Mouse (Mus musculus) CH12.LX (cell line): ENCODE results near the gene Serpinb8. TPM values are rescaled to one million over a fixed set of nuclear protein-coding genes. Genes with fewer than 3 reads are reported as not detected.

Source experiments
- DNase-seq: peaks from one replicate; pipeline ENCODE4 v3.0.0-alpha.2; 2013; ENCODE audit errors: extremely low read depth
- H3K27ac ChIP-seq: 2 replicates; pipeline ENCODE4 v1.5.1; 2012; ENCODE audit warnings: low read depth, mild to moderate bottlenecking, control low read depth, moderate library complexity; ENCODE audit not compliant: insufficient read depth
- H3K27me3 ChIP-seq: replicated peaks from 2 replicates; pipeline ENCODE3; 2012; ENCODE audit warnings: inconsistent platforms
- H3K36me3 ChIP-seq, 2 experiments: replicated peaks in 1 of 2; 2 replicates each; pipeline versions ENCODE3 to v1.6.1; 2012; ENCODE audit warnings: inconsistent platforms in 1 of 2, low read length in 1 of 2, mild to moderate bottlenecking in 1 of 2, mixed read lengths in 1 of 2, moderate library complexity in 1 of 2; ENCODE audit not compliant: control insufficient read depth in 1 of 2, insufficient read depth in 1 of 2
- H3K4me1 ChIP-seq, 2 experiments: 2 replicates each; pipeline ENCODE4 v1.6.1; 2012; ENCODE audit warnings: inconsistent platforms in 1 of 2, moderate library complexity in 1 of 2; ENCODE audit not compliant: insufficient read depth in 2 of 2, control insufficient read depth in 1 of 2
- H3K4me2 ChIP-seq: 2 replicates; pipeline ENCODE4 v1.6.1; 2012; ENCODE audit warnings: low read depth, mild to moderate bottlenecking, control low read depth; ENCODE audit not compliant: poor library complexity, insufficient read depth, severe bottlenecking
- H3K4me3 ChIP-seq, 3 experiments: fragments of 150-350 bp in 1 of 3; sonication (generic) in 1 of 3; replicated peaks in 1 of 3; 2 replicates each; pipeline versions ENCODE3 to v1.5.1; 2011 to 2012; ENCODE audit warnings: low read depth in 2 of 3, low read length in 2 of 3, mild to moderate bottlenecking in 2 of 3, moderate library complexity in 2 of 3, control low read depth in 1 of 3, improper control_type of control experiment in 1 of 3, inconsistent platforms in 1 of 3, mixed read lengths in 1 of 3; ENCODE audit not compliant: poor library complexity in 1 of 3
- H3K79me2 ChIP-seq: replicated peaks from 2 replicates; pipeline ENCODE4 v1.6.1; 2012; ENCODE audit warnings: mild to moderate bottlenecking, moderate library complexity; ENCODE audit not compliant: control insufficient read depth, poor library complexity, insufficient read depth, severe bottlenecking; ENCODE audit errors: extremely low read depth
- H3K9ac ChIP-seq: 2 replicates; pipeline ENCODE4 v1.6.1; 2012; ENCODE audit warnings: low read depth, mild to moderate bottlenecking, control low read depth, moderate library complexity; ENCODE audit not compliant: insufficient read depth
- H3K9me3 ChIP-seq: replicated peaks from 2 replicates; pipeline ENCODE3; 2012; ENCODE audit warnings: low read length, inconsistent platforms, mixed read lengths
- BHLHE40 ChIP-seq: IDR thresholded peaks from 2 replicates; pipeline ENCODE4 v1.6.1; 2011; ENCODE audit warnings: mild to moderate bottlenecking, low read depth, low read length, improper control_type of control experiment
- CHD2 ChIP-seq: IDR thresholded peaks from 2 replicates; pipeline ENCODE4 v1.6.1; 2011; ENCODE audit warnings: low read length, improper control_type of control experiment
- CTCF ChIP-seq, 2 experiments: IDR thresholded peaks in 1 of 2; conservative IDR thresholded peaks in 1 of 2; 2 replicates each; pipeline ENCODE4 v1.5.1; 2011 to 2012; ENCODE audit warnings: low read depth in 2 of 2, low read length in 2 of 2, improper control_type of control experiment in 1 of 2, inconsistent platforms in 1 of 2, mild to moderate bottlenecking in 1 of 2, moderate library complexity in 1 of 2
- E2F4 ChIP-seq: IDR thresholded peaks from 2 replicates; pipeline ENCODE4 v1.6.1; 2011; ENCODE audit warnings: low read depth, low read length, improper control_type of control experiment; ENCODE audit not compliant: insufficient replicate concordance
- ELF1 ChIP-seq: IDR thresholded peaks from 2 replicates; pipeline ENCODE4 v1.6.1; 2014; ENCODE audit warnings: low read depth, mild to moderate bottlenecking, inconsistent platforms, low read length, improper control_type of control experiment
- ETS1 ChIP-seq: conservative IDR thresholded peaks from 2 replicates; pipeline ENCODE4 v1.6.1; 2012; ENCODE audit warnings: low read depth, mild to moderate bottlenecking, inconsistent platforms, low read length, improper control_type of control experiment, moderate library complexity
- HCFC1 ChIP-seq: IDR thresholded peaks from 2 replicates; pipeline ENCODE4 v1.6.1; 2012; ENCODE audit warnings: low read depth, mild to moderate bottlenecking, inconsistent platforms, low read length, improper control_type of control experiment
- JUND ChIP-seq: conservative IDR thresholded peaks from 2 replicates; pipeline ENCODE4 v1.6.1; 2011; ENCODE audit warnings: low read depth, low read length, improper control_type of control experiment
- KAT2A ChIP-seq: IDR thresholded peaks from 2 replicates; pipeline ENCODE4 v1.6.1; 2012; ENCODE audit warnings: low read length, improper control_type of control experiment, inconsistent platforms; ENCODE audit not compliant: insufficient replicate concordance
- MAFK ChIP-seq: IDR thresholded peaks from 2 replicates; pipeline ENCODE4 v1.6.1; 2011; ENCODE audit warnings: low read length, improper control_type of control experiment; ENCODE audit not compliant: insufficient replicate concordance
- MAX ChIP-seq: IDR thresholded peaks from 2 replicates; pipeline ENCODE4 v1.6.1; 2011; ENCODE audit warnings: low read length, improper control_type of control experiment
- NELFE ChIP-seq: IDR thresholded peaks from 2 replicates; pipeline ENCODE4 v1.6.1; 2011; ENCODE audit warnings: low read depth, low read length, improper control_type of control experiment
- PAX5 ChIP-seq: IDR thresholded peaks from 2 replicates; pipeline ENCODE4 v1.6.1; 2012; ENCODE audit warnings: low read length, inconsistent platforms, mixed read lengths
- POLR2A ChIP-seq: IDR thresholded peaks from 2 replicates; pipeline ENCODE4 v1.6.1; 2011; ENCODE audit warnings: low read depth, mild to moderate bottlenecking, improper control_type of control experiment, low read length
- POLR2AphosphoS2 ChIP-seq: IDR thresholded peaks from 2 replicates; pipeline ENCODE4 v1.6.1; 2011; ENCODE audit warnings: low read depth, low read length, improper control_type of control experiment
- RAD21 ChIP-seq: IDR thresholded peaks from 2 replicates; pipeline ENCODE4 v1.6.1; 2011; ENCODE audit warnings: low read depth, mild to moderate bottlenecking, low read length, improper control_type of control experiment, moderate library complexity
- RCOR1 ChIP-seq: conservative IDR thresholded peaks from 2 replicates; pipeline ENCODE4 v1.6.1; 2012; ENCODE audit warnings: low read depth, mild to moderate bottlenecking, inconsistent platforms, low read length, improper control_type of control experiment
- SIN3A ChIP-seq: IDR thresholded peaks from 2 replicates; pipeline ENCODE4 v1.6.1; 2012; ENCODE audit warnings: low read length, improper control_type of control experiment, inconsistent platforms
- SMC3 ChIP-seq: IDR thresholded peaks from 2 replicates; pipeline ENCODE4 v1.6.1; 2011; ENCODE audit warnings: low read depth, low read length, improper control_type of control experiment
- TBP ChIP-seq: conservative IDR thresholded peaks from 2 replicates; pipeline ENCODE4 v1.6.1; 2011; ENCODE audit warnings: low read depth, low read length, improper control_type of control experiment
- USF1 ChIP-seq: IDR thresholded peaks from 2 replicates; pipeline ENCODE4 v1.6.1; 2014; ENCODE audit warnings: low read depth, mild to moderate bottlenecking, inconsistent platforms, low read length, improper control_type of control experiment
- ZKSCAN1 ChIP-seq: IDR thresholded peaks from 2 replicates; pipeline ENCODE4 v1.6.1; 2012; ENCODE audit warnings: low read depth, inconsistent platforms, low read length, improper control_type of control experiment, borderline replicate concordance
- ZMIZ1 ChIP-seq: IDR thresholded peaks from 2 replicates; pipeline ENCODE4 v1.6.1; 2012; ENCODE audit warnings: low read depth, mild to moderate bottlenecking, inconsistent platforms, low read length, improper control_type of control experiment
- ZNF384 ChIP-seq: IDR thresholded peaks from 2 replicates; pipeline ENCODE4 v1.6.1; 2012; ENCODE audit warnings: low read depth, low read length, improper control_type of control experiment, inconsistent platforms
- dilution Hi-C: fragments of 300-500 bp; cut with MboI; formaldehyde crosslinking; loops from 2 replicates; pipeline ENCODE4 v1.14.3; 2020; ENCODE audit warnings: low sequenced_read_pairs; ENCODE audit not compliant: extremely low pct_unique_long_range_greater_than_20kb, extremely low pct_ligation_motif_present
- in situ Hi-C: fragments of 300-500 bp; cut with MboI; formaldehyde crosslinking; loops from 3 replicates; pipeline ENCODE4 v1.14.3; 2019; ENCODE audit warnings: low sequenced_read_pairs, low pct_ligation_motif_present, low pct_unique_long_range_greater_than_20kb, mixed read lengths
- polyA plus RNA-seq: library from polyadenylated mRNA; unstranded; fragments of >175 nt; gene quantifications from 2 replicates; pipeline ENCODE4 v1.2.1, GENCODE M21; 2012; ENCODE audit warnings: low read depth; ENCODE audit not compliant: insufficient read length
- total RNA-seq, 2 experiments: library from RNA; depleted of rRNA; stranded (reverse); fragments of 300-350 nt in 1 of 2; fragments of >200 nt in 1 of 2; gene quantifications; 2 replicates each; pipeline ENCODE4 v1.2.3; 2012 to 2014

Gene Serpinb8
- total and polyA plus RNA-seq, 3 experiments = 2.3 to 15.1 (median 3.7) TPM

DNA sequence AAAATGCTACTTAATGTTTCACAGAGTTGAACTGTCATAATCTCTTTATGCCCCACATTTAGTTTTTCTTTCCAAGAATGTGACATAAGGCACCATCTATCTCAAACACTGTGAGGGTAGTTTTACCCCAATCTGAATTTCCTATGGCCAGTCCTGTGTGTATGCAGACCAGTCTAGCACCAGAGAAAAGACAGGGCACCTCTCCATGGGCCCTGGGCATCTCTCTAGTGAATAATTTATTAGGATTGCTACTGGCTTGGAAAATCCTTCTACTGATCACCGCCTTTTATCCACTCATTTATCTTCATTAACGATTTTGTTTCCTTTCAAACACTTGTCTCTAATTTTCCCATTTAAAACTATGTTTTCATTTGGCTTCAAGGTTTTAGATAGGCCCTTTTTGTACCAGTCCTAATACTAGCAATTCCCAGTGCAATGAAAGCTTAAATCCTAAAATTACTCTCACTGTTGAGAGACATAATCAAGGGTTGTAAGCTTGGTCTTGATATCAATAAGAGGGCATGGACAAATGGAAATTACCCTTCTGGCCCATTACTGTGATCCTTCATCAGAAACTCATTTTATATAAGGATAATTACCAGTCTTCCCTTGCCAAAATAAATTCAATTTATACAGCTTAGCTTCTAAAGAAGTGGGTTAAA lies 52.8 kb downstream of the Serpinb8 start:
- no peak overlapping the region for H3K9ac ChIP-seq
- no peak for DNase-seq
- H3K27me3 ChIP-seq = no peaks in the 10 kb centered on the region
- no peaks in the 10 kb centered on the region for H3K36me3 ChIP-seq
- dilution Hi-C loops = no loop called here
- peaks cover 0 to 5% of the 10 kb centered on the region in 2 experiments; a peak in 2 of 4 replicates for H3K4me1 ChIP-seq
- H3K4me2 ChIP-seq = no peak overlapping the region
- no peak overlapping the region for H3K4me3 ChIP-seq
- in situ Hi-C loops = no loop called here
- no peak overlapping the region for H3K27ac ChIP-seq
- H3K9me3 ChIP-seq = no peaks in the 10 kb centered on the region
- no peaks in the 10 kb centered on the region for H3K79me2 ChIP-seq
- TF ChIP-seq RCOR1 (no peak), TBP (no peak), NELFE (no peak), MAX (no peak), SIN3A (no peak), E2F4 (no peak), ZNF384 (no peak), POLR2A (no peak), SMC3 (no peak), JUND (no peak), ZKSCAN1 (no peak), RAD21 (no peak), BHLHE40 (no peak), ETS1 (no peak), KAT2A (no peak), CHD2 (no peak), USF1 (no peak), PAX5 (no peak), HCFC1 (no peak)

DNA sequence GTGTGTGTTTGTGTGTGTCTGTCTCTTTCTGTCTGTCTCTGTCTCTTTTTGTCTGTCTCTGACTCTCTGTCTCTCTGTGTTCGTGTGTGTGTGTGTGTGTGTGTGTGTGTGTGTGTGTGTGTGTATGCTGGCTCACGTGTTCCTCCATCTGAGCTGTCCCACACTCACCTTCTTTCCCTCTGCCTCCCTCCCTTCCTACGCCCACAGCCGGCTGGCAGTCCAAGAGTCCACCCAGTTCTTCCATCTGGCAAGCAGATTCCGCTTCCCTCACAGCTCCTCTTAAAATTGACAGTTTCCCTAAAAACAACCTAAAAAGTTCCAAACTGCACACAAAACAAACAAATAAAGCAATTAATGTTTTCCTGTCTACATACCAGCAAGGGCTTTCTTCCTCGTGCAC lies 55.3 kb downstream of the Serpinb8 start:
- peaks cover 0 to 5% of the 10 kb centered on the region in 2 experiments; a peak in 2 of 4 replicates for H3K4me1 ChIP-seq
- no peak for TF ChIP-seq CTCF (conservative IDR thresholded peaks at IDR 0.05 in 1 of 2, IDR thresholded peaks at IDR 0.05 in 1 of 2; ENCODE audit: low read depth in 2 of 2, low read length in 2 of 2)
- no peak for TF ChIP-seq ELF1
- TF ChIP-seq BHLHE40 = no peak
- no peak for TF ChIP-seq NELFE
- TF ChIP-seq MAFK = no peak
- TF ChIP-seq RCOR1 = no peak
- TF ChIP-seq ZMIZ1 = no peak
- TF ChIP-seq E2F4 = no peak
- TF ChIP-seq POLR2AphosphoS2 = no peak
- TF ChIP-seq, all 38 proteins: peak for 0
- no peak overlapping the region for H3K27ac ChIP-seq
- no peaks in the 10 kb centered on the region for H3K9me3 ChIP-seq
- H3K4me3 ChIP-seq = no peak overlapping the region
- no peak overlapping the region for H3K4me2 ChIP-seq
- in situ Hi-C loops = no loop called here
- dilution Hi-C loops = no loop called here
- H3K27me3 ChIP-seq = no peaks in the 10 kb centered on the region
- no peak for DNase-seq
- H3K36me3 ChIP-seq = no peaks in the 10 kb centered on the region
- no peak overlapping the region for H3K9ac ChIP-seq
- H3K79me2 ChIP-seq = no peaks in the 10 kb centered on the region
